Mouse (Mus musculus): Measurements from ENCODE around the gene Dhx57. TPM values are rescaled to one million over a fixed set of nuclear protein-coding genes. Genes with fewer than 3 reads are reported as not detected.
"Not testable (repeated sequence)": the region's sequence is repeated elsewhere in the genome, so short reads cannot be mapped to it uniquely, and the experiment has no call there.

Dhx57 gene
- polyA plus RNA-seq, 2 experiments from 2014 or later = 8.2 to 11.8 TPM

GRCm38 (mm10) chr17:80252757-80253525 is 37.3 kb downstream of the Dhx57 start:
- ATAC-seq = no peak

- no peak for ATAC-seq
Measured at GRCm38 (mm10) chr17:80243116-80243515, 47.2 kb downstream of the Dhx57 start.

GRCm38 (mm10) chr17:80241594-80241993 is 48.7 kb downstream of the Dhx57 start:
- ATAC-seq = no peak

GRCm38 (mm10) chr17:80237475-80237874 is 52.8 kb downstream of the Dhx57 start:
- no peak for ATAC-seq

GRCm38 (mm10) chr17:80236805-80237204 is 53.5 kb downstream of the Dhx57 start:
- ATAC-seq = no peak

- ATAC-seq = no peak
Measured at GRCm38 (mm10) chr17:80235477-80235876, 54.8 kb downstream of the Dhx57 start.

GRCm38 (mm10) chr17:80234376-80234775 is 55.9 kb downstream of the Dhx57 start:
- no peak for ATAC-seq

GRCm38 (mm10) chr17:80233844-80234243 is 56.4 kb downstream of the Dhx57 start:
- ATAC-seq = no peak

- no peak for ATAC-seq
Measured at GRCm38 (mm10) chr17:80229396-80229795, 60.9 kb downstream of the Dhx57 start.

GRCm38 (mm10) chr17:80225142-80225541 is 65.1 kb downstream of the Dhx57 start:
- ATAC-seq = not testable (repeated sequence)

GRCm38 (mm10) chr17:80224326-80225116 is 65.8 kb downstream of the Dhx57 start, which contains the start of gene Gemin6:
Gemin6 (plus strand) TSS chr17:80224441.
- peak; percentile 95 for ATAC-seq

GRCm38 (mm10) chr17:80223829-80224228 is 66.4 kb downstream of the Dhx57 start:
- ATAC-seq = peak; percentile 21

GRCm38 (mm10) chr17:80221890-80222628 is 68.2 kb downstream of the Dhx57 start:
- ATAC-seq = peak; percentile 48

GRCm38 (mm10) chr17:80221202-80221601 is 69.1 kb downstream of the Dhx57 start:
- no peak for ATAC-seq

- no peak for ATAC-seq
Measured at GRCm38 (mm10) chr17:80220131-80220530, 70.1 kb downstream of the Dhx57 start.

GRCm38 (mm10) chr17:80213998-80214397 is 76.3 kb downstream of the Dhx57 start:
- not testable (repeated sequence) for ATAC-seq

- ATAC-seq = peak; percentile 82
Measured at GRCm38 (mm10) chr17:80206671-80207581, 83.3 kb downstream of the Dhx57 start, which contains the start of the genes Srsf7 and Ttc39d. Srsf7 (minus strand) TSS chr17:80207307. Ttc39d (plus strand) TSS chr17:80207460.

- ATAC-seq = peak; percentile 9
Measured at GRCm38 (mm10) chr17:80206301-80206670, 84.0 kb downstream of the Dhx57 start.

GRCm38 (mm10) chr17:80205657-80206056 is 84.6 kb downstream of the Dhx57 start:
- ATAC-seq = no peak

GRCm38 (mm10) chr17:80199160-80199778 is 91.0 kb downstream of the Dhx57 start:
- no peak for ATAC-seq

GRCm38 (mm10) chr17:80193075-80193474 is 97.2 kb downstream of the Dhx57 start:
- peak; percentile 77 for ATAC-seq

Data from CD4-positive, CD25-positive, alpha-beta regulatory T cell, adult 4 months (primary cell).